Mouse (Mus musculus) embryo, embryonic 11 days (tissue): ENCODE results near the gene Fhl2.
"Not testable (repeated sequence)": the region's sequence is repeated elsewhere in the genome, so short reads cannot be mapped to it uniquely, and the experiment has no call there.

ENCODE experiments used
- DNase-seq: peaks from one replicate; pipeline ENCODE4 v3.0.0-alpha.2; 2015

The Fhl2 gene

DNA sequence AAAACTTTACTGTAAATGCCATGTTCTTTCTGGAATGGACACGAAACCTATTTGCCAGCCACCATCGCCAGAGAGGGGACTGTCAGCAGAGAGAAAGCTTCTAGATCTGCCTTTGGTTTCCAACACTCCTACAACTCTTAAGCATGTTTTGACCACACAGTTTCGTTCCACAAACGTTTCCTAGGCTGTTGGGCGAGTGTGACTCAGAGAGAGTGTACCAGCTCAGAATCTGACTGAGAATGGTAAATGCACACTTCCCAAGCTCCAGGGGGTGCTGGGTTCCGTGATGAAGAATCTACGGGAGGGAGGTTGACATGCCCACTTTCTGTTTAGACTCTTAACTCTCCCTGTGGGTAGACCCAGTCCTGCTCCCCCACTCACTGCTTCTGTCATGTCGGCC lies 5.7 kb downstream of the Fhl2 start:
- DNase-seq: no peak

DNA sequence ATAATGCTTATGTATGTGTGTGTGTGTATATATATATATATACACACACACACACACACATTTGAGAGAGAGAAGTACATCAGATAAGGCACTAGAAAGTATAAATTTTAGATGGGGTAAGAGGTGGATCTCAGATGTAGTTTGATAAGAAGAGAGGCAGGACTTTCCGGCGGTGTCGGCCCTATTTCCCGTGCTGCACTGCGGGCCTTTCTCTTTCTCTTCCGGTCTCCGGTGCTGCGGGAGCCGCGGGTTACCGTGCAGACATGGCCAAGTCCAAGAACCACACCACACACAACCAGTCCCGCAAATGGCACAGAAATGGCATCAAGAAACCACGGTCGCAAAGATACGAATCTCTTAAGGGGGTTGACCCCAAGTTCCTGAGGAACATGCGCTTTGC lies 7.9 kb downstream of the Fhl2 start:
- not testable (repeated sequence) for DNase-seq

DNA sequence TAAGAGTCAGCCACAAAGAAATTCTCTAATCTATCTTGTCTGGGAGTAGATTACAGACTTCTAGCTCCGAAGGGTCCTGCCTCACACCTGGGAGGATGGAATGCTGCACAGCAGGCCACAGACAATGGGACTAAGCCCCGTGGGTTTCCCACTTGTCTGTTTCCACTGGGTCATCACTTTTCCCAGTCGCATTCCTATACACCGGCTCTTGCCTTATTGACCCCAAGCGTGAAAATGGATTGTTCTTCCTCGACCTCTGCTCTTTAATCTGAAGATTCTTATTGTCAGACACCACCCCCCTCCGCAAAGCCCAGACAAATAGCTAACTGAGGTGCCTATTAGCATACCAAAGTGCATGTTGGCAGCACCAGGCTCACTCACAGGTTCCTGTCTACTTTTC lies 10.4 kb downstream of the Fhl2 start:
- DNase-seq: peak; percentile 12

DNA sequence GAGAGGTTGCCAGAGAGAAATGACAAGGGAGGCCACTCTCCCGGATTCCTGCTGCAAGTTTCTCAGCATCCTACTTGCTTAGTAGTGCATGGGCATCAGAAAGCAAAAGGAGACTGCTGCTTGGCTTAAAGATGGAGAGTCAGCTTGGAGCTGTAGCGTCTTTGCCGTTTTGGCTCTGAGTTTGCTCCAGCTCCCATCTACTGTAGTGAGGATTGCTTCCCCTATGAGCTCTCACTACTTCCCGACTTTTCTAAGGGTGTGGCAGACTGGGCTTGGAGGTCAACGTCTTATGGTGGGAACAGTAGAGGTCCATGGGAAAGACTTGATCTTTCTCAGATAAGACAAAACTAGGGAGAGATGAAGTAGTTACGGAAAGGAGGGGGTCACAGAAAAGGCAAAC lies 15.9 kb downstream of the Fhl2 start:
- DNase-seq: no peak

DNA sequence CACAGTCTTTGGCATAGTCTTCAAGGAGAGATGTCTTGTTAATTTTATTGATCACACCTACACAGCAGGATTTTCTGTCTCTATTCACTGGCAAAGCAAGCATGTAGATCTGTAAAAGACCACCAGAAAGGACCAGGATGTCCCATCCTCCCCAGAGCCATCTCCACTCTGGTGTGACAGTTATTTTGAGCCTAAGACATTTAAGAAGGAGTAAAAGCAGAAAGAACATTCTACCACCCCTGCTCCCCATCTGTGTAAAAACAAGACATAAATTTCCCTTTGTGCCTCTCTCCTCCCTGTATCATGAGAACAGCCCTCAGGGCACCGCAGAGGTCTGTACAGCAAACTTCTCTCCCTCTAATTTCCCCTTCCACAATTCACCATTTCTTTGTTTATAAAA lies 18.0 kb downstream of the Fhl2 start:
- no peak for DNase-seq

DNA sequence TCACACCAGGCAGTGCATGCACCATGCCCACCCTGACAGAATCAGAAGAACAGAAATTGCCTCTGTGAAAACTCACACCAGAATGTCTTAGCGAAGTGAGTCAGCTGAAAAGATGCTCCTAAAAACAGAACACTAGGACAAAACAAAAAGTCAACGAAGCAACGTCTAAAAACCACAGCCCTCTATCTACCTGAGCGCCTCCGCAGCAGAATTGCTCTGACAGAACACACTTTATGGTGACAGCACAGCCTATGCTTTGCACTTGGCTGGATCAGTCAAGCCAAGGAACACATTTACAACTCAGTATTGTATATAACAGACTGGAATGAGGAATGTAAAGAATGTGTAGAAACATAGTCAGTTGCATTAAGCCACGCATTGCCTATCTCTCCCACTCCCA lies 18.4 kb downstream of the Fhl2 start:
- DNase-seq: no peak

DNA sequence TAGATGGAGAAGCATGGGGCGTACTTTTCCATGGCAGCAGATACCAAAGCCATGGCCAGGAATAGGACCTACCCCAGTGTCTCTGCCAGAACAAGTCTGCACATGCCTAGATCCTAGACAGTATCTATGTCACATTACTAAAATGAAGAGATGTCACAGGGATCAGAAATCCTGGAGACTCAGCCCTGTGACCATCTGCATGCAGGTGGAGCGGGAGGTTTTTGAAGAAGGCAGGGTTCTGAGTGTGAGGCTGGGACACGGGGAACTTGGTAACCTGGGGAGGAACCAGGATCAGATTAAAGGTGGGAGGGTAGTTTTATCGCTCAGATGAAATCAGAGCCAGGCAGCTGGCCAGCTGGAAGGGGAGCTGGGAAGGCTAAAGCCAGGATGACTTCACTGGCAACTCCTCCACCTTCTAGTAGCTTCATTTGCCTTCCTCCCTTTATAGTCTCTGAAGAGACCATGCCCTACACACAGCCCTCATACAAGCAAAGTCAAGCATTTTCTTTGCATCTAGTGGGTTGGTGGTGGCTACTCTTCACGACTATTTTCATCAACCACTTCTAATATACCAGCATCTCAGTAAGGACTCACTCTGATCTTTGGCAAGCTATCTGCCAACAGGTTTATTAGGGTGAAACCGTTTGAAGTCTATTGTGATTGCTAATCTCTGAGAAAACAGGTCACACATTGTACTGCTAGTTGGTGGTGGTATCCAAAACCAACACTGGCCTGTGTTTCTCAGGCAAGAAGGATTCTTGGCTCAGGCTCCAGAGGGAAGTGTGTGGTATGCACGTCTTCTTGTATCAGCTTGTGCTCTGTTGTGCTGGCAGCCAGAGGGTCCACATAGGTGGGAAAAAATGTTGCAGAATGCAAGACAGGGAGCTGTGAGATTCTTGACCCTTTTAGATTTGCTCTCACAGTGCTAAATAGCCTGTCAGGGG lies 23.2 kb downstream of the Fhl2 start:
- no peak for DNase-seq

DNA sequence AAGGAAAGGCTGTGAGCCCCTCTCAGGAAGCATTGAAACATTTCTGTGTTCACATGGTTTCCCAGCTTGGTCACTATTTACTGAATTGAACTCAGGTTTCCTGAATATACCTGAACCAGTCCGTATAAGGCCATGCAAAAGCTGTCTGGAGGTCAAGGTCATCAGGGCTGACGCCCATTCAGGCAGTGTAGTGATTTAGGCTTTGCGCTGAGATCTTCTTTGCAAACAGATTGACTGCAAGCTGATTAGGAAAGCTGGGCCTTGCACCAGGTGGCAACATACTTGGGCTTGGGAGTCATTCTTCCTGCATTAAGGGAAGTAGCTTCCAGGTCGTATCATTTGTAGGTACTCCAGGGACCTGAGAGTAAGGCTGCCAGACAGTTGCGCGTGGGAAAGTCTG lies 25.0 kb downstream of the Fhl2 start:
- DNase-seq: no peak

DNA sequence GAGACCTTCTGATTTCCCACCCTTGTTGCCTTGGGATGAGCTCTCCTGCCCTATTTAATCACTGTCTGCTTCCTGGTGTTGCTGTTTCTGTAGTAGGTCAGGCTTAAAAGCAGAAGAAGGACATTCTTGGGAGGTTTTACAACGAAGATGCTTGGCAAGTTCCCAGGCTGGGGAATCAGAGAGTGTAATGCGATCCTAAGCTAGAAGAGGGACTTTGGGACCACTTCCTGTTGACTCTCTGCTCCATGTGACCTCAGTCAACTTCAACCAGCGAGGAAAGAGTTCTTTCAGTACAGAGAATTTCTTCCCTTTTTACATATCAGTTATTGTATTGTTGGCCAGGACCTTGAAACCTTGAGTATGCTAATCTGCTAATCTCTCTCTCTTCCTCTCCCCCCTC lies 25.7 kb downstream of the Fhl2 start:
- DNase-seq: peak; percentile 21

DNA sequence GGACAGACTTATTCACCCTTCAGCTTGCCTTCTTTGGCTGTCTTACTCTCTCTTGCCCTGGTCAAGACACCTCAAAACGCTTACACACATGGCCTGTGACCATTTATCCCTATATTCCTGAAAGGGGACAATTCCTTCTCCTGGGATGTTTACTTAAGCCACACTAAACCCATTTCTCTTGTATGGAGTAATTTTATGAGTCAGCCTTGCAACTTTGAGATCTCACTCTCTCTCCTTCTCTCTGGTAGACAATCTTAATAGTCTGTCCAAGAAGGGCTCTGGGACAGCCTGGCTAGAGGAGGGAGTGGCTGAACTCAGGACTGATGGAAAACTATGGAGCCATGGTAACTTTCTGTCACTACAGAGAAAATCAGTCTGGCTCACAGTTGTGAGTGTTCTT lies 27.1 kb downstream of the Fhl2 start:
- DNase-seq: no peak

DNA sequence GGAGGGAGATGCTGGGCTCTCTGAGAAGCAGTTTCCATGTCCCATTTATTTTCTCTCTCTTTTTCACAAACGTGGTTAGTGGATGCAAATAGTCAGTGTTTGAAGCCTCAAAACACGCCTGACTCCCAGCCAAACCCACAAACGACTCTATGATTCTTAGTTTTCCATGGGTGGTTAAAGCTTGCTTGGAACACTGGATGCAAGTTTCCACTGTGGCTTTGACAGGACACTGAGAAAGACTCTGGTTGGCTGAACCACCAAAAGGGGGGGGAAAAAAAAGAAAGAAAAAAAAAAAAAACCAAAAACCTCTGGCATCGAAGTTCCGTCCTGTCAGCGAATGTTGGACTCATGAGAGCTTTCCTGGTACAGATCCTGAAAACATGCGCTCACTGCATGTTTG lies 27.6 kb downstream of the Fhl2 start:
- DNase-seq: no peak

DNA sequence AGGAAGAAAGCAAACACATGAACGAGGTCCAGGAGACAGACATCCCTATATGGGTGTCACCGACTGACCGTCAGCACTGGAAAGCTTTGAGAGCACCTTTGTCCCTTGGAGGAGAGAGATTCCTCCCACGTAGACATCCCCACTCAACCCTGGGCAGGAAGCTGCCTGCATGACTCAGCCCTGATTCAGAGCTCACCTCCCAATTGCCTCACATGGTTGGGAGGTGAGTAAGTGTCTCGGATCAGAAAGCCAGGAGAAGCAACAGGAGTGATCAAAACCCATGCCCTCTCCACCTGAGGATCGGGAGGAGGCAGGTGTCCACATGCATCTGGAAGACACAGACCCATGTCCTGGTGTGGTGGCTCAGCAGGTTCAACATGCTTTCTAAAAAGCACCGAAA lies 28.2 kb downstream of the Fhl2 start:
- no peak for DNase-seq

DNA sequence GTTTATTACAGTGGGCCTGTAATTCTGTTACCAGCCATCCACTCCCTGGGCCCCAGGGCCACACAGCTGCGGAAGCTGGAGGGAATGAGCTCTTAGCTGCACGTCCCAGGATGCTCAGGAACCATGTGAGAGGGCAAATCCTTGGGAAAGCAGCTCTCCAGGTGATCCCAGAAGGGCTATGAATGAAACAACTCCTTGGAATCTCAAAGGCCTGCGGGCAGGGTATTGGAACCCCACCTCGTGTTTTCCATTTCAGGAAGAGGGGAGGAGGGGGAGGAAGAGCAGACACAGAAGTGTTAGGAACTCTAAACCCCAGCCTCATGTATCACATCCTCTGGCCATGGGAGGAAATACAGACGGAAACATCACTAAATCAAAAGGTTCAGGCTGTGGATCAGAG lies 28.8 kb downstream of the Fhl2 start:
- DNase-seq: no peak

DNA sequence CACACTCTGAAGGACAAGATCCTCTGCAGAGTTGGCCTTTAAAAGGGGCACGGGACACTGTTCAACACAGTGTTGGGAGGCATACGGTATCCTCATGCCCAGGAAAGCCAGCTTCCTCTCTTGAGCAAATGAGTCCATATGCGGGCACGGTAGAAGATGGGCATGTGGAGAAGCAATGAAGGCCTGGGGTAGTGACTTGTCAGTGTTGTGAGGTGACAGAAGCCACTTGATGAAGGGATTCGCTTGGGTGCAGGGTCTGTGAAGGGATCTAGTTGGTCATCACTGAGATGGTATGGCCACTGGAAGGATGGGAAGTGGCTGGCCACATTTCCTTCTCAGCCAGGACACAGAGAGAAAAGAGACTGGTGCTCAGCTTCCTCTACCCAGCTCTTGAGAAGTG lies 32.2 kb downstream of the Fhl2 start:
- no peak for DNase-seq

DNA sequence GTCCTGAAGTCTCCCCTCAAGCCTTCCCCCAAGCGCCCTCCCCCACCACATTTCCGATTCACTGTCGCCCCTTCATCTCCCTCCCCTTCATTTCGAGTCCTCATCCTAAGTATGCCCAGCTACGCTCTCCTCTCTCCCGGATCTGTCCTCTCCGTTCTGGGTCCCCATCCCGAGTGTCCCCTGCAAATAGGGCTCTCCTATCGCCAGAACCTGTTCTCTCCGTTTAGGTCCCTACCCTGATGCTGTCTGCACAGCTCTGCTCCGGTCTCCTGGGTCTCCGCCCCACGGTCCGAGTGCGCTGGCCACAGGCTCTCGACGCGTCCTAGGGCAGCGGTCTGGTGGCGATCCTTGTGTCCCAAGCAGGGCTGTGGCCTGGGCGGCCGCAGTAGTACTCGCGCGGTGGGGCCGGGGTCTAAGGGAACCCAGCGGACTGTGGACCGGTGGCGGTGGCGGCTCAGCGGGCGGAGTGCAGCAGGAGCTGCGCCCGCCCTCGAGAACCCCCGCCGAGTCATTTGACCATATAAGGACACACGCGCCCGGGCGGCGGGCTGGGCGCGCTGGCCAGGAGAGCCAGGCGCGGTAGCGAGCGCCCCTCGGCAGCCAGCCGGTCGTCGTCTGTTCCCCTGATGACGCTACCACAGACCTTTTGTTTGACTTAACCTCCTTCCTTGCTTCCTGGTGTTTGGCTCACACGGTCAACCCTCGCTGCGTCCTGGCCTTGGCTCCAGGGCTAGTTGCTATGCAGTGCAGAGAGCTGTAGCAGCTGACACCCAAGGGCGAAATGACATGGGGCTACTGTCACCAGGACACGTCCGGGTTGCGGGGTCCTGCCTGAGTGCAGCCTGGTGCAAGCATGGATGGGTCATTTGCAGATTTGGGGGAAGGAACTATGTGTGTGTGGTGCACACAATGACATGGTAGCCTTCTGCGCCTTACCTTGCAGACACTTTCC lies 33.0 kb downstream of the Fhl2 start:
- DNase-seq: peak; percentile 91

DNA sequence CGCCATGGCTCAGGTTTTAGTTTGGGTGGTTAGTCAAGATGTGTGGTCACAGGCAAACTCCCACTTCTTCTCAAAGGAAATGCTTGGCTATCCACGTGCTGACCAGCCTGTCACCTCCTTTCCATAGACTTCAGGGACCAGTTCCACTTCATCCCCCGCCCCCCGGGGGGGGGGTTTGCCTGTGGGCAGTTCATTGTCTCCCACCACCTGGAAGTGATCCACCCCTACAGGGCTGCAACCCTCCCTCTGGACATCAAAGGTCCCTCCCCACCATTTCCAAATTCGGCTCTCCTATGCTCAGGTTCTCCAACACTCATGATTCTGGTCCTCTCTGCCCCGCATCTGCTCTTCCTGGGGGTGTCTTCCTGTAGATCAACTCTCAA lies 33.7 kb downstream of the Fhl2 start:
- peak; percentile 61 for DNase-seq

DNA sequence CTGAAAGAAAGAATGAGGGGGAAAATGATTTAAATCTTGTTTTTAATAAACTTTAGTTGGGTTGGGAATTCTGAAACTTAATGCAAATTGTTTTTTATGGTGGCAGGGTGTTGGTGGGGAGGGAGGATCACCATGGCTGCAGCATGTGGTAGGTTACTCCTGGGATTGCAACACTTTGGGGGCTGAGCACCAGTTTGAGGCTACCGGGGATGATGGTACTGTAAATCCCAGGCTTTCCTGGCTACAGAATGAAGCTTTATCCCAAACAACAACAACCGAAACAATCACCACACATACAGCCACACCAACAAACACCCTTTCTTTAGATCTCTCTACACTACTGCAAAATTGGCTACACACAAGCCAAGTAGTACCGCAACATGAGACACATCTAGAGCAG lies 34.4 kb downstream of the Fhl2 start:
- DNase-seq: no peak

DNA sequence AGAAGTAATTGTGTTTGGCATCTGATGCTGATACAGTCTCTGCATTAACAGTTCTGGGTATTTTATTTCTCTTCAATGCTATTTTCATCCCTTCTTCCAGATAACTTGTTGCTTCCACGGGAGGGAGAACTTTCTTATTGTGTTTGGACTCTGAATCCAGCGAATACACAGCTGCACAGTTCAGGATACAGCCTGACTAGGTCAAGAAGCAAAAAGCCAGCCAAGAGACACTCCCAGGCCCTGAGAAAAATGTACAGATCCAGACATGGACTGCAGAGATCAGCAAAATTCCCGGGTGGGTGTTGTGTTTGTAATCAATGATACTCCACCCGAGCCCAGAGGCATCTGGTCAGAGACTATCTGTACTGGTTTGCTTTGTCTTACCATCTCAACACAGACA lies 37.4 kb downstream of the Fhl2 start:
- no peak for DNase-seq

DNA sequence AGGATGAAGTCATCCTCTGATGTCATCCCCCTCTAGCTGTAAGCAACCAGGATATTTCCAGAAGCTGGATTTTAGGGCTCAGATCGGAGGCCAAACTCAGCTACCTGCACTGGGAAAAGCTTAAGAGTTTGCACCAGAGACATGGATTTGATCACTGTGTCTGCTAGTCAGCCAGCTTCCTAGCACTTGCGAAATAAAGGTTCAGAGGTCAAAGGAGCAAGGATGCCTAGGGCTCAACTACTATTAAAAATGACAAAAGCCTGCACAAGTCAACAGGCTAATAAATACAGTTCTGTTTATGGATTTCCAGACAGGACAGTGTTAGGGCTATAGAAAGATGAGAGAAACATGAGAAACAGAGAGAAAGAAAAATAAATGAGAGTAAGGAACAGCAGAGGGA lies 38.9 kb downstream of the Fhl2 start:
- DNase-seq: no peak

DNA sequence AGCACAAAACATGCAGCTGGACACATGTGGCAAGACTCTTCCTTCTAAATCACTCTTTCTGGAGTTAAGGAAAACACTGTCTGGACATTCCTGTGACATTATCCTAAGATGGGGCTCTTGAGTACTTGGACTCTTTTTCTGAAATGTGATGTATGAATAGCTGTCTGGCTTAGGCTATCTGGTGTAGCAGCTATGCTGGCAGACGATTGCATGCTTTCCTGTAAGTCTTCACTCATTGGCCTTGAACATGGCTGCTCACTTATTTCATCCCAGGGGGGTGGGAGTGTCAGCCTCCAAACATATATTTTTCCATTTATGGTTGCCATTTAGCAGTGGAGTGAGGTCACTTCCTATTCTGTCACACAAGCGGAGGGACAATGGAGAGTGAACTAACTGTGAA lies 42.3 kb downstream of the Fhl2 start:
- DNase-seq: no peak

DNA sequence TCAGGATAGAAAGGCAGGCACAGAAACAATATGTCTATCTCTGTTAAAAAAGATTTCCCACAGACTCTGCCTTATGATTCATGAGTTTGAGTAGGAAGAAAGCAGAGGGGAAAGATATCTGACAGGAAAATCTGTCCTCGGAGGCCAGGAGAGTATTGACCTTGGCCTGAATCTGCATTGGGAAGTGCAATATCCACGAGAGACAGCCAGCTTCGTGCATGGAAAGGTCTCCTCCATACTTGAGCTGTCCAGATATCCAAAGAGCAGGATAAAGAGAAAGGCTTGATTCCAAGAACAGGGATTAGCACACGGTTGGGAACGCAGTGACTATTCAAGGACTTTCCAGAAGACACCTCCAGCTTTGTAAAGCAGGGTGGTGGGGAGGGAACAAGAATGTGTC lies 43.2 kb downstream of the Fhl2 start:
- no peak for DNase-seq

DNA sequence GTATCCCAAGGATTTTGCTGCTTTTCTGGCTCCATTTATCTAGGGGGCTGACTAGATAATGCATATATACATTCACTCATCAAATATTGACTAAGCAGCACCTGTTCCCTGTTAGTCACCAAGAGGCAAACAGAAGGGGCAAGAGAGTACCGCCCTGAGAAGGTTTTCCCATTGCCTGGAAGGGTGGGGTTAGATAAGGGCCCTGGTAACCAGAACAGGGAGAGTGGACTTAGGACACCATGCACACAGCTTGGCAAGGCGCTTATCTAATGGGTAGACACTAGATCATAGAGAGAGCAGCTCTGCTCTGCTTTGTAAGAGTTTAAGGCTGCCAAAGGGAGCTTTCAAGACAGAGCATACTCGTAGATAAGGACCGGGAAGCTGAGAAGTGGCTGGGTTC lies 44.2 kb downstream of the Fhl2 start:
- DNase-seq: no peak

DNA sequence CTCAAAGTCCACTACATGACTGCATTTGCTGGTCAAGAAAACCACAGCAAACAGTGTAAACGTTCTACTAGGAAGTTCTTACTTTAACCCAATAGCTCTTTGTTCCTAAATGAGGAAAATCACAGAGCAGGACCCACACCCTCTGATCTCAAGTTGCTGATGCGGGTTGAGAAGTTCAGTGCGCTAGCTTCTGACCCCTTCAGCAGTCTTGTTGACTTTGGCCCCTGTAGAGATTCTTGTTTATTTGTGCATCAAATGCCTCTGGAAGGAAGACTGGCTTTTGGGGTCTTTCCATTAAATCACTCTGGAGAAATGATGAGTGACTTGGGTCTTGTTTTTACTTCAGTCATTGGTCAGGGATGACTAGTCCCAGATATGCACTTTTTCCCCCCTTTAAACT lies 46.6 kb downstream of the Fhl2 start:
- no peak for DNase-seq

DNA sequence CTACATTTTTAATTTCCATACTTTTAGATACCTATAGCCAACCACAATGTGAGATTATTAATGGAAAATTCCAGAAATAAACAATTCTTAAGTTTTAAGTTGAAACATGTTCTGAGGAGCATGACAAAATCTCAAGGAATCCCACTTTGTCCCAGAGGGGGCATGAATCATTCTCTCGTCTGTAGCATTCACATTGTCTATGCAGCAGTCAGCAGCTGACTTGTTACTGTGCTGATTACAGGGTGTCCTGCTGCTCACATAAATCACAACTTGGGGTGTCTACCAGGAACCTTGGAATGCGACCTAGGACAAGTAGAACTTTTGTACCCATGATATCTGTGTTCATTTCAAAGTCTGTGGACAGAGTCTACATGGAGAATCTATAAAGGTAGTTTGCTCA lies 49.3 kb downstream of the Fhl2 start:
- DNase-seq: no peak
